Mouse (Mus musculus): ENCODE measurements around the gene Tlr4.

- no peak for TF ChIP-seq POLR2A (IDR thresholded peaks at IDR 0.05; ENCODE audit: low read depth, low read length)
- TF ChIP-seq CTCF (IDR thresholded peaks at IDR 0.05; ENCODE audit: borderline replicate concordance, insufficient read depth, low read length): no peak
Observed at GRCm38 (mm10) chr4:66894981-66895380, 67.6 kb downstream of the Tlr4 start.

Measured in embryonic fibroblast, embryonic 13.5 days (primary cell).